Mouse (Mus musculus) mature B cell (primary cell): ENCODE results near the gene Cylc2.

ENCODE experiments used
- in situ Hi-C: fragments of 300-500 bp; cut with MboI; formaldehyde crosslinking; loops from 2 replicates; pipeline ENCODE4 v1.14.3; 2019

Gene Cylc2

DNA sequence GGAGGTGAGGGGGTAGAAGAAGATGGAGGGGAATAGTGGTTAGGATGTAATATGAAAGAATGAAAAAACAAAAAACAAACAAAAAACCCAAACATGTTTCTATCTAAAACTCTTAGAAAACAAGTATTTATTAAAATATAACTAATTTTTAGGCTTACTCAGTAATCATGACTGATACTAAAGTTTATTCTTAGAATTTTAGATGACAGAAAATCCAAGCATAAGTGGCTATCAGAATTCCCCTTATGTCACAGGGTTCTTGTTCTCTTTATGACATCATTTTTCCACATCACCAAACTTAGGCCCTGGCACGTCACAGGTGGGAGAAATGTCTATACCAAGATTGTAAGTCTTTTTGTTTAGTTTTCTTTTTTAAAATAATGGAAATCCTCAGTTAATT is at the start of gene Cylc2:
Gene Cylc2, plus strand, starts transcription at position 301 of the 400 bp plus-strand sequence.
- in situ Hi-C loops: no loop called here
